Mouse (Mus musculus): ENCODE measurements at regions not wholly inside any gene's neighbourhood (a gene's known extent, or its start where the extent isn't known, plus 50 kb on each side); places are given as distances from the start of the nearest gene placed in this dataset.

DNA sequence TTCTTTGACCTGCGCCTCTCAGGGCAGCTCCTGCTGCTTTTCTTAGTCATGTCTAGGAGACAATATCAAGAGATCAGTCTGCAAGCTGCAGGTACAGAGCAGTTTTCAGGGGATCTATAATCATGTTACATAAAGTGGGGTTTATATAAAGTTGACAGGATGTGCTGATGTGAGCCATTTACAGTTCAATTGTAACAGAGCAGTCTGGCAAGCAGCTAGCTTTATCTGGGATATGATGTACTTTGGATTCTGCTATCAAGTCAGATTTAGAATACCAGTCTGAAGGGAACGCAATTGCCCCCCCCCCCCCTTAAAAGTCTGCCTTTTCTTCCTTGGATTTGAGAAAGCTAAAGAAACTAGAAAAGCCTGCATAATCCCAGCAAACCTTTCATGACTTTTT lies 77.6 kb upstream of the Acvr2a start:
- no peak for TF ChIP-seq HCFC1 (IDR thresholded peaks at IDR 0.05; ENCODE audit: borderline replicate concordance, insufficient read depth, low read length)
- no peak for TF ChIP-seq ZC3H11A (IDR thresholded peaks at IDR 0.05; ENCODE audit: borderline replicate concordance, low read depth, low read length)
- TF ChIP-seq CHD2 (IDR thresholded peaks at IDR 0.05; ENCODE audit: low read depth, low read length) = no peak
